Mouse (Mus musculus): ENCODE measurements around the gene Pwp2. TPM values are rescaled to one million over a fixed set of nuclear protein-coding genes. Genes with fewer than 3 reads are reported as not detected.
"Not testable (repeated sequence)": the region's sequence is repeated elsewhere in the genome, so short reads cannot be mapped to it uniquely, and the experiment has no call there.

Gene Pwp2
- polyA plus RNA-seq, 2 experiments from 2014 or later, result 13.4 to 29.5 TPM

GRCm38 (mm10) chr10:78139572-78140250, 45.2 kb downstream of the Pwp2 start:
- ATAC-seq, result no peak

GRCm38 (mm10) chr10:78138812-78139523, 46.0 kb downstream of the Pwp2 start:
- ATAC-seq, result no peak

GRCm38 (mm10) chr10:78137191-78137590, 47.8 kb downstream of the Pwp2 start:
- no peak for ATAC-seq

- no peak for ATAC-seq
Observed at GRCm38 (mm10) chr10:78135947-78136346, 49.0 kb downstream of the Pwp2 start.

GRCm38 (mm10) chr10:78134975-78135798, 49.8 kb downstream of the Pwp2 start:
- ATAC-seq, result peak; percentile 80

- ATAC-seq, result peak; percentile 82
Observed at GRCm38 (mm10) chr10:78134400-78134799, 50.5 kb downstream of the Pwp2 start.

- no peak for ATAC-seq
Observed at GRCm38 (mm10) chr10:78129998-78130397, 55.0 kb downstream of the Pwp2 start.

GRCm38 (mm10) chr10:78129423-78129822, 55.5 kb downstream of the Pwp2 start:
- ATAC-seq, result no peak

GRCm38 (mm10) chr10:78128647-78129046, 56.3 kb downstream of the Pwp2 start:
- no peak for ATAC-seq

- no peak for ATAC-seq
Observed at GRCm38 (mm10) chr10:78127931-78128330, 57.0 kb downstream of the Pwp2 start.

GRCm38 (mm10) chr10:78127046-78127870, 57.7 kb downstream of the Pwp2 start:
- ATAC-seq, result no peak

GRCm38 (mm10) chr10:78126311-78126710, 58.6 kb downstream of the Pwp2 start:
- ATAC-seq, result no peak

- ATAC-seq, result not testable (repeated sequence)
Observed at GRCm38 (mm10) chr10:78125061-78125460, 59.9 kb downstream of the Pwp2 start.

- ATAC-seq, result not testable (repeated sequence)
Observed at GRCm38 (mm10) chr10:78124137-78124536, 60.8 kb downstream of the Pwp2 start.

Other genes starting within 250 kb of the Pwp2 start
- gene Trpm2, start 214.6 kb downstream of the Pwp2 start, polyA plus RNA-seq (2017; shearing (Covaris generic)), result 1 to 10 TPM in 1 of 2 experiments, not detected in 1; 1.2 TPM
- gene 1810043G02Rik, start 206.6 kb downstream of the Pwp2 start, polyA plus RNA-seq (2017; shearing (Covaris generic)), result 10 to 100 TPM in 1 of 2 experiments, 1 to 10 TPM in 1; 5.4 to 13.8 TPM
- gene Pfkl, start 175.1 kb downstream of the Pwp2 start, polyA plus RNA-seq (2017; shearing (Covaris generic)), result 100 to 1,000 TPM in 1 of 2 experiments, 10 to 100 TPM in 1; 60.6 to 118 TPM
- gene Dnmt3l, start 143.2 kb downstream of the Pwp2 start, polyA plus RNA-seq (2017; shearing (Covaris generic)), result not detected
- under 1 TPM in 1 of 2 experiments, not detected in 1; 0.33 TPM for gene Aire, start 141.5 kb downstream of the Pwp2 start, polyA plus RNA-seq (2017; shearing (Covaris generic))
- gene Icosl, start 115.8 kb downstream of the Pwp2 start, polyA plus RNA-seq (2017; shearing (Covaris generic)), result 10 to 100 TPM in 1 of 2 experiments, 1 to 10 TPM in 1; 8.8 to 19.3 TPM
- 10 to 100 TPM in 1 of 2 experiments, 1 to 10 TPM in 1; 7.5 to 42.9 TPM for gene D10Jhu81e, start 15.4 kb downstream of the Pwp2 start, polyA plus RNA-seq (2017; shearing (Covaris generic))
- 1 to 10 TPM; 4.9 to 9.0 TPM for gene Trappc10, start 59.5 kb upstream of the Pwp2 start, polyA plus RNA-seq (2017; shearing (Covaris generic))
- 100 to 1,000 TPM in 1 of 2 experiments, 10 to 100 TPM in 1; 94.4 to 115 TPM for gene Agpat3, start 167.3 kb upstream of the Pwp2 start, polyA plus RNA-seq (2017; shearing (Covaris generic))
- gene Rrp1, start 227.9 kb upstream of the Pwp2 start, polyA plus RNA-seq (2017; shearing (Covaris generic)), result 100 to 1,000 TPM; 107 to 148 TPM
- gene Cstb, start 240.5 kb upstream of the Pwp2 start, polyA plus RNA-seq (2017; shearing (Covaris generic)), result 100 to 1,000 TPM; 146 to 147 TPM

Measured in CD4-positive, CD25-positive, alpha-beta regulatory T cell, adult 4 months (primary cell).